Mouse (Mus musculus): ENCODE measurements around the gene Tent4a. TPM values are rescaled to one million over a fixed set of nuclear protein-coding genes. Genes with fewer than 3 reads are reported as not detected.
"Not testable (repeated sequence)": the region's sequence is repeated elsewhere in the genome, so short reads cannot be mapped to it uniquely, and the experiment has no call there.

Tent4a gene
- 3.3 and 3.5 TPM in 2 replicates for polyA plus RNA-seq (2015; fragmentation: Nextera tagmentation; extraction: Ambion mirVana)

DNA sequence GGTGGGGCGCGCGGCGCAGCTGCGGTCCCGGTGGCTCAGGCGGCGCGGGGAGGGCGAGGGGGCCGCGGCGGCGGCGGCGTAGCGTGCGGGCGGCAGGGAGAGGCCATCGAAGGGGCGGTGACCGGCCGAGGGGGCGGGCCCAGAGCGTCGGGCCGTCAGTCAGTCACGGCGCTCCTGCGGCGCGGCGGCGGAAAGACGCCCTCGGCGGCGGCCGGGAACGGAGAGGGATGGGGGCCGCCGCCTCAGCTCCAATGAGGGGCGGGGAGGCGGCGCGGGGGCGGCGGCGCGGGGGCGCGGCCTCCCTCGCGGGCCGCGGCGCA lies at the start of gene Tent4a:
Tent4a (minus strand) TSS at position 284 of the 320 bp plus-strand sequence.
- under 1% methylated on average over 27 of the region's 57 CpGs for WGBS
- H3K9ac ChIP-seq (ENCODE audit: low read length), result peak within 1 kb of the TSS; percentile 91
- peak; percentile 83 for ATAC-seq (replicated peaks; ENCODE audit: extremely low read depth, insufficient read depth, low FRiP score)
- H3K27ac ChIP-seq (ENCODE audit: low read length), result peak within 1 kb of the TSS; percentile 96
- H3K9me3 ChIP-seq (replicated peaks; ENCODE audit: control insufficient read depth, low read length), result no peaks in the 10 kb centered on the region
- H3K4me1 ChIP-seq (ENCODE audit: control insufficient read depth, insufficient read depth, low read length), result peaks cover 41% of the 10 kb centered on the region
- H3K27me3 ChIP-seq (ENCODE audit: control insufficient read depth, insufficient read depth, low read length), result no peaks in the 10 kb centered on the region
- peak within 1 kb of the TSS; percentile 95 for H3K4me2 ChIP-seq (ENCODE audit: low read depth, low read length)
- H3K36me3 ChIP-seq (ENCODE audit: control insufficient read depth, insufficient read depth), result no peaks in the 10 kb centered on the region
- H3K4me3 ChIP-seq (ENCODE audit: low read length), result peak within 1 kb of the TSS; percentile 92

GRCm38 (mm10) chr13:69583591-69583990 lies 49.2 kb upstream of the Tent4a start:
- Histone ChIP-seq H3K27ac (ENCODE audit: low read length) (no peak overlapping the region), H3K9me3 (replicated peaks; ENCODE audit: control insufficient read depth, low read length) (no peaks in the 10 kb centered on the region), H3K4me1 (ENCODE audit: control insufficient read depth, insufficient read depth, low read length) (peaks cover 11% of the 10 kb centered on the region), H3K9ac (ENCODE audit: low read length) (no peak overlapping the region), H3K27me3 (ENCODE audit: control insufficient read depth, insufficient read depth, low read length) (no peaks in the 10 kb centered on the region), H3K4me3 (ENCODE audit: low read length) (no peak overlapping the region), H3K36me3 (ENCODE audit: control insufficient read depth, insufficient read depth) (no peaks in the 10 kb centered on the region), H3K4me2 (ENCODE audit: low read depth, low read length) (no peak overlapping the region)
- no peak for ATAC-seq (replicated peaks; ENCODE audit: extremely low read depth, insufficient read depth, low FRiP score)
- 85% methylated on average over 6 of the region's 6 CpGs for WGBS

DNA sequence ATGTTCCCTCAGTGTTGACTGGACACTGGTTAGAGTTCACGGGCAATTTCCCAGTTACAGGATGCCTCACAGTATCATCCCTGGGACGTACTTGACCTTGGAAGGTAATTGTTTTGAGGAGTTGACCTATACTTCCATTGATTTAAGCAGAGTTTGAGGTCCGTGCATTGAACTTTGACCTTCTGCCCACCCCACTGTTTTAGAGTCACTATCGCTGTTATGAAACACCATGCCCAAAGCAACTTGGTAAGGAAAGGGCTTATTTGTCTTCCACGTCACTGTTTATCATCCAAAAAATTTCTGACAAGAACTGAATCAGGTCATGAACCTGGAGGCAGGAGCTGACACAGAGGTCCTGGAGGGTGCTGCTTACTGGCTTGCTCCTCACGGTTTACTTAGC lies 48.0 kb upstream of the Tent4a start:
- WGBS, result 89% methylated on average over 6 of the region's 6 CpGs
- H3K4me1 ChIP-seq (ENCODE audit: control insufficient read depth, insufficient read depth, low read length), result peaks cover 11% of the 10 kb centered on the region
- H3K36me3 ChIP-seq (ENCODE audit: control insufficient read depth, insufficient read depth), result no peaks in the 10 kb centered on the region
- H3K9me3 ChIP-seq (replicated peaks; ENCODE audit: control insufficient read depth, low read length), result no peaks in the 10 kb centered on the region
- no peak overlapping the region for H3K27ac ChIP-seq (ENCODE audit: low read length)
- H3K27me3 ChIP-seq (ENCODE audit: control insufficient read depth, insufficient read depth, low read length), result no peaks in the 10 kb centered on the region
- no peak overlapping the region for H3K4me2 ChIP-seq (ENCODE audit: low read depth, low read length)
- H3K9ac ChIP-seq (ENCODE audit: low read length), result no peak overlapping the region
- no peak for ATAC-seq (replicated peaks; ENCODE audit: extremely low read depth, insufficient read depth, low FRiP score)
- no peak overlapping the region for H3K4me3 ChIP-seq (ENCODE audit: low read length)

DNA sequence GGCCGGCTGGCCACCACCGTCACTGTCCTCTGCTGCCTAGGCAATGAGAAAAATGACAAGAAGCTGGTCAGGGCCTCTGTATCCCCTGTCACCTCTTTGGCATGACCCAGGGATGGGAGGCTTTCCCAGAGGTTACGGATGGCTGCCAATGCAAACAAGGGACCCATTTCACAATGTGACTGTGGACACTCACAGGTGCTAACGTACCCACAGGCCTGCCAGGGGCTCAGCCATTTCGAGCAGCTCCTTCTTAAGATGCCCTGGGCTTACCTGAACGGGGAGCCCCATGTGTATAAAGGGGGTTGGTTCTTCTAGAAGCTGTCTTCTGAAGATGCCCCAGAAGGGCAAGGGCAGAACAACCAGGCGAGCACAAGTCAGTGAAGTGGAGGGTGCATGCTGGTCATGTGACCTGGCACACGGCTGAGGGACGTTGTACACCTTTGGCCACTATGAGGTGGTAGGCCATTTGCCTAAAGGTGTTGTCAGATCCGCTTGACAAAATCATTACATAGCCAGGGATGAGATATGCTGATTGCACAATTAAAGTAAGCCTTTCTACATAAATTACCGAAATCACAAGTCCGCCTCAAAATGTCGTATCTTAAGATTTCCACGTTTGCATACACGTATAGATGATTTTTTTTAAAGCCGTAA lies 42.9 kb upstream of the Tent4a start:
- H3K27ac ChIP-seq (ENCODE audit: low read length), result no peak overlapping the region
- H3K36me3 ChIP-seq (ENCODE audit: control insufficient read depth, insufficient read depth), result no peaks in the 10 kb centered on the region
- no peak overlapping the region for H3K9ac ChIP-seq (ENCODE audit: low read length)
- H3K4me1 ChIP-seq (ENCODE audit: control insufficient read depth, insufficient read depth, low read length), result no peaks in the 10 kb centered on the region
- H3K27me3 ChIP-seq (ENCODE audit: control insufficient read depth, insufficient read depth, low read length), result no peaks in the 10 kb centered on the region
- ATAC-seq (replicated peaks; ENCODE audit: extremely low read depth, insufficient read depth, low FRiP score), result no peak
- WGBS, result 82% methylated on average over 16 of the region's 16 CpGs
- H3K9me3 ChIP-seq (replicated peaks; ENCODE audit: control insufficient read depth, low read length), result no peaks in the 10 kb centered on the region
- H3K4me2 ChIP-seq (ENCODE audit: low read depth, low read length), result no peak overlapping the region
- H3K4me3 ChIP-seq (ENCODE audit: low read length), result no peak overlapping the region

GRCm38 (mm10) chr13:69576676-69577075 lies 42.3 kb upstream of the Tent4a start:
- Histone ChIP-seq H3K36me3 (ENCODE audit: control insufficient read depth, insufficient read depth) (no peaks in the 10 kb centered on the region), H3K9ac (ENCODE audit: low read length) (no peak overlapping the region), H3K27me3 (ENCODE audit: control insufficient read depth, insufficient read depth, low read length) (no peaks in the 10 kb centered on the region), H3K4me1 (ENCODE audit: control insufficient read depth, insufficient read depth, low read length) (no peaks in the 10 kb centered on the region), H3K9me3 (replicated peaks; ENCODE audit: control insufficient read depth, low read length) (no peaks in the 10 kb centered on the region), H3K4me3 (ENCODE audit: low read length) (no peak overlapping the region), H3K4me2 (ENCODE audit: low read depth, low read length) (no peak overlapping the region), H3K27ac (ENCODE audit: low read length) (no peak overlapping the region)
- ATAC-seq (replicated peaks; ENCODE audit: extremely low read depth, insufficient read depth, low FRiP score), result no peak
- 72% methylated on average over 11 of the region's 11 CpGs for WGBS

DNA sequence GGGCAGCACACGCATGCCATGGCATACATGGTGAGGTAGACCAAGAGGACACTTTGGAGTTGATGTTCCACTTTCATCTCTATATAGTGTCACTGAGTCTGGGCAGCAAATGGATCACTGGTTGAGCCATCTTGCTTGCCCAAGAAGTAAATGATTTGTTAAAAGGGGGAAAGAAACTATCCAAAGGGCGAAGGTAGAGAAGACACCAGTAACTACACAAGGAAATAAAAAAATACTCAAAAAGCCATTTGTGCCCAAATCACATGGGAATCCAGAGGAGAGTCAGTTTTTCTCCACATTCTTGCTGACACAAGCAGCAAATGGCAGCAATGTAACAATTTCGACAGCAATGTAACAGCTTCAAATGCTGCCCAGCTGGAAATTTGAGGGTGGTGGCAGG lies 38.2 kb upstream of the Tent4a start:
- whole genome bisulfite sequencing, result 91% methylated on average over 3 of the region's 3 CpGs
- Histone ChIP-seq H3K36me3 (ENCODE audit: control insufficient read depth, insufficient read depth) (no peaks in the 10 kb centered on the region), H3K4me1 (ENCODE audit: control insufficient read depth, insufficient read depth, low read length) (no peaks in the 10 kb centered on the region), H3K27ac (ENCODE audit: low read length) (no peak overlapping the region), H3K9me3 (replicated peaks; ENCODE audit: control insufficient read depth, low read length) (no peaks in the 10 kb centered on the region), H3K4me2 (ENCODE audit: low read depth, low read length) (no peak overlapping the region), H3K4me3 (ENCODE audit: low read length) (no peak overlapping the region), H3K9ac (ENCODE audit: low read length) (no peak overlapping the region), H3K27me3 (ENCODE audit: control insufficient read depth, insufficient read depth, low read length) (no peaks in the 10 kb centered on the region)
- no peak for ATAC-seq (replicated peaks; ENCODE audit: extremely low read depth, insufficient read depth, low FRiP score)

DNA sequence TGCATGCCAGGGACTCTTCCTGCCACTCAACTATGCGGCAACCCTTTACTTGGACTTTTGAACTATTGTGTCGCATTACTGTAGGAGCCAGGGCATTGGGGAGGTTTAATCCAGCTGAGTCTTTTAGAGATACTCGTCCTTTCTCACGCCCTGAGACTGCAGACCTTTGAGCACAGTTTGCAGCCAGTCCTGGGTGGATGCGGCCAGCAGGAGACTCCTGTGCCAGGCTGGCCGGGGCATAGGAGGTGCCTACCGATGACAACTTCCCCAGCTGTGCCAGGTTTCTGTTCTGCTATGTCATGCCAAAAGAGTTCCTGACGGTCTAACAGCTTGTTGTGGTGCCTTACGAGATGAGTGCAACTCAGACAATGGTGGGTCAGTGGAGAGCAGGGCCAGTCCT lies 34.8 kb upstream of the Tent4a start:
- Histone ChIP-seq H3K4me2 (ENCODE audit: low read depth, low read length) (no peak overlapping the region), H3K36me3 (ENCODE audit: control insufficient read depth, insufficient read depth) (no peaks in the 10 kb centered on the region), H3K9me3 (replicated peaks; ENCODE audit: control insufficient read depth, low read length) (no peaks in the 10 kb centered on the region), H3K9ac (ENCODE audit: low read length) (no peak overlapping the region), H3K4me3 (ENCODE audit: low read length) (no peak overlapping the region), H3K27ac (ENCODE audit: low read length) (no peak overlapping the region), H3K27me3 (ENCODE audit: control insufficient read depth, insufficient read depth, low read length) (no peaks in the 10 kb centered on the region), H3K4me1 (ENCODE audit: control insufficient read depth, insufficient read depth, low read length) (no peaks in the 10 kb centered on the region; the same call in 1 of the 2 replicates)
- WGBS, result 77% methylated on average over 9 of the region's 9 CpGs
- ATAC-seq (replicated peaks; ENCODE audit: extremely low read depth, insufficient read depth, low FRiP score), result no peak

GRCm38 (mm10) chr13:69565401-69565800 lies 31.0 kb upstream of the Tent4a start:
- WGBS, result 86% methylated on average over 4 of the region's 4 CpGs
- H3K27me3 ChIP-seq (ENCODE audit: control insufficient read depth, insufficient read depth, low read length); ATAC-seq (replicated peaks; ENCODE audit: extremely low read depth, insufficient read depth, low FRiP score): not testable (repeated sequence)

GRCm38 (mm10) chr13:69564573-69564972 lies 30.2 kb upstream of the Tent4a start:
- H3K4me2 ChIP-seq (ENCODE audit: low read depth, low read length), result no peak overlapping the region
- peaks cover 21% of the 10 kb centered on the region for H3K4me1 ChIP-seq (ENCODE audit: control insufficient read depth, insufficient read depth, low read length)
- no peak overlapping the region for H3K9ac ChIP-seq (ENCODE audit: low read length)
- ATAC-seq (replicated peaks; ENCODE audit: extremely low read depth, insufficient read depth, low FRiP score), result no peak
- no peaks in the 10 kb centered on the region for H3K9me3 ChIP-seq (replicated peaks; ENCODE audit: control insufficient read depth, low read length)
- no peaks in the 10 kb centered on the region for H3K36me3 ChIP-seq (ENCODE audit: control insufficient read depth, insufficient read depth)
- H3K27me3 ChIP-seq (ENCODE audit: control insufficient read depth, insufficient read depth, low read length), result no peaks in the 10 kb centered on the region
- no peak overlapping the region for H3K27ac ChIP-seq (ENCODE audit: low read length)
- H3K4me3 ChIP-seq (ENCODE audit: low read length), result no peak overlapping the region

More at GRCm38 (mm10) chr13:69565401-69565800, 31.0 kb upstream of the Tent4a start:
- not testable (repeated sequence) for H3K9ac ChIP-seq (ENCODE audit: low read length); H3K4me3 ChIP-seq (ENCODE audit: low read length); H3K9me3 ChIP-seq (replicated peaks; ENCODE audit: control insufficient read depth, low read length); H3K27ac ChIP-seq (ENCODE audit: low read length); H3K36me3 ChIP-seq (ENCODE audit: control insufficient read depth, insufficient read depth); H3K4me2 ChIP-seq (ENCODE audit: low read depth, low read length)
- H3K4me1 ChIP-seq (ENCODE audit: control insufficient read depth, insufficient read depth, low read length), result peaks cover 13% of the 10 kb centered on the region

Data from heart, embryonic 16.5 days (tissue).